Mouse (Mus musculus) spleen, postnatal 36 days (tissue): ENCODE results near the gene Sin3b.

ENCODE experiments used
- DNase-seq, 2 experiments: peaks; one replicate each; pipeline ENCODE4 v3.0.0; 2022; ENCODE audit warnings: low spot score in 2 of 2, mixed read lengths in 1 of 2

Gene Sin3b

GRCm38 (mm10) chr8:72753165-72753564 is 30.1 kb downstream of the Sin3b start:
- DNase-seq: no peak

GRCm38 (mm10) chr8:72753781-72754180 is 30.7 kb downstream of the Sin3b start:
- DNase-seq: no peak

- DNase-seq: no peak
These were observed 32.9 kb downstream of the Sin3b start for GRCm38 (mm10) chr8:72756031-72756430.

- DNase-seq: no peak
These were observed 33.8 kb downstream of the Sin3b start for GRCm38 (mm10) chr8:72756771-72757390.

GRCm38 (mm10) chr8:72757426-72758195 is 34.5 kb downstream of the Sin3b start:
- DNase-seq: no peak

GRCm38 (mm10) chr8:72758310-72758709 is 35.2 kb downstream of the Sin3b start:
- no peak for DNase-seq

- DNase-seq: no peak
These were observed 37.1 kb downstream of the Sin3b start for GRCm38 (mm10) chr8:72760216-72760615.

- DNase-seq: peak in 1 of 2 experiments; percentile 28
These were observed 38.4 kb downstream of the Sin3b start, which contains the start of gene F2rl3 for GRCm38 (mm10) chr8:72761322-72762051. Gene F2rl3, plus strand, starts transcription at chr8:72761880.

GRCm38 (mm10) chr8:72762306-72762705 is 39.2 kb downstream of the Sin3b start:
- no peak for DNase-seq

GRCm38 (mm10) chr8:72765696-72766095 is 42.6 kb downstream of the Sin3b start:
- no peak for DNase-seq

- DNase-seq: no peak
These were observed 43.7 kb downstream of the Sin3b start for GRCm38 (mm10) chr8:72766777-72767176.

- DNase-seq: no peak
These were observed 54.7 kb downstream of the Sin3b start for GRCm38 (mm10) chr8:72777797-72778196.

GRCm38 (mm10) chr8:72780644-72781043 is 57.6 kb downstream of the Sin3b start:
- no peak for DNase-seq

GRCm38 (mm10) chr8:72801583-72801982 is 78.5 kb downstream of the Sin3b start:
- DNase-seq: no peak
